Mouse (Mus musculus): ENCODE data around the gene Gtpbp1. TPM values are rescaled to one million over a fixed set of nuclear protein-coding genes. Genes with fewer than 3 reads are reported as not detected.

The Gtpbp1 gene
- polyA plus RNA-seq, 1 experiment: 42.7 TPM

- H3K27me3 ChIP-seq (ENCODE audit: control insufficient read depth, insufficient read depth, low read length): no peaks in the 10 kb centered on the region
Observed at GRCm38 (mm10) chr15:79763601-79764246, 73.1 kb downstream of the Gtpbp1 start.

GRCm38 (mm10) chr15:79764539-79765267 lies 74.1 kb downstream of the Gtpbp1 start:
- Histone ChIP-seq H3K27me3 (ENCODE audit: control insufficient read depth, insufficient read depth, low read length) (no peaks in the 10 kb centered on the region), H3K4me1 (ENCODE audit: control insufficient read depth, insufficient read depth, low read length) (peaks cover 9% of the 10 kb centered on the region), H3K4me3 (ENCODE audit: control insufficient read depth, low read depth, low read length) (no peak overlapping the region), H3K27ac (ENCODE audit: control insufficient read depth, insufficient read depth, low read depth, low read length) (no peak overlapping the region), H3K36me3 (ENCODE audit: control insufficient read depth, insufficient read depth, low read length) (peaks cover 1% of the 10 kb centered on the region; the same call in 1 of the 2 replicates)
- TF ChIP-seq CTCF (IDR thresholded peaks at IDR 0.05; ENCODE audit: control insufficient read depth, insufficient read depth, insufficient replicate concordance, low read depth, low read length) (no peak), POLR2A (IDR thresholded peaks at IDR 0.05; ENCODE audit: control insufficient read depth, low read depth, low read length) (no peak)

More at GRCm38 (mm10) chr15:79763601-79764246, 73.1 kb downstream of the Gtpbp1 start:
- Histone ChIP-seq H3K4me1 (ENCODE audit: control insufficient read depth, insufficient read depth, low read length) (peaks cover 6% of the 10 kb centered on the region), H3K27ac (ENCODE audit: control insufficient read depth, insufficient read depth, low read depth, low read length) (no peak overlapping the region), H3K4me3 (ENCODE audit: control insufficient read depth, low read depth, low read length) (no peak overlapping the region), H3K36me3 (ENCODE audit: control insufficient read depth, insufficient read depth, low read length) (peaks cover 1% of the 10 kb centered on the region; the same call in 1 of the 2 replicates)
- TF ChIP-seq POLR2A (IDR thresholded peaks at IDR 0.05; ENCODE audit: control insufficient read depth, low read depth, low read length) (no peak), CTCF (IDR thresholded peaks at IDR 0.05; ENCODE audit: control insufficient read depth, insufficient read depth, insufficient replicate concordance, low read depth, low read length) (no peak)

GRCm38 (mm10) chr15:79765361-79765760 lies 74.7 kb downstream of the Gtpbp1 start:
- H3K36me3 ChIP-seq (ENCODE audit: control insufficient read depth, insufficient read depth, low read length): peaks cover 1% of the 10 kb centered on the region; the same call in 1 of the 2 replicates
- H3K4me1 ChIP-seq (ENCODE audit: control insufficient read depth, insufficient read depth, low read length): peaks cover 10% of the 10 kb centered on the region
- no peak overlapping the region for H3K4me3 ChIP-seq (ENCODE audit: control insufficient read depth, low read depth, low read length)
- H3K27me3 ChIP-seq (ENCODE audit: control insufficient read depth, insufficient read depth, low read length): no peaks in the 10 kb centered on the region
- TF ChIP-seq POLR2A (IDR thresholded peaks at IDR 0.05; ENCODE audit: control insufficient read depth, low read depth, low read length): no peak
- no peak for TF ChIP-seq CTCF (IDR thresholded peaks at IDR 0.05; ENCODE audit: control insufficient read depth, insufficient read depth, insufficient replicate concordance, low read depth, low read length)
- H3K27ac ChIP-seq (ENCODE audit: control insufficient read depth, insufficient read depth, low read depth, low read length): no peak overlapping the region

GRCm38 (mm10) chr15:79766168-79766567 lies 75.5 kb downstream of the Gtpbp1 start:
- no peak overlapping the region for H3K27ac ChIP-seq (ENCODE audit: control insufficient read depth, insufficient read depth, low read depth, low read length)
- TF ChIP-seq POLR2A (IDR thresholded peaks at IDR 0.05; ENCODE audit: control insufficient read depth, low read depth, low read length): no peak
- TF ChIP-seq CTCF (IDR thresholded peaks at IDR 0.05; ENCODE audit: control insufficient read depth, insufficient read depth, insufficient replicate concordance, low read depth, low read length): no peak
- peak overlapping the region; percentile 64 for H3K4me3 ChIP-seq (ENCODE audit: control insufficient read depth, low read depth, low read length)
- H3K27me3 ChIP-seq (ENCODE audit: control insufficient read depth, insufficient read depth, low read length): no peaks in the 10 kb centered on the region
- peaks cover 10% of the 10 kb centered on the region for H3K4me1 ChIP-seq (ENCODE audit: control insufficient read depth, insufficient read depth, low read length)
- peaks cover 1% of the 10 kb centered on the region; the same call in 1 of the 2 replicates for H3K36me3 ChIP-seq (ENCODE audit: control insufficient read depth, insufficient read depth, low read length)

- Histone ChIP-seq H3K27ac (ENCODE audit: control insufficient read depth, insufficient read depth, low read depth, low read length) (no peak overlapping the region), H3K27me3 (ENCODE audit: control insufficient read depth, insufficient read depth, low read length) (no peaks in the 10 kb centered on the region), H3K36me3 (ENCODE audit: control insufficient read depth, insufficient read depth, low read length) (peaks cover 1% of the 10 kb centered on the region; the same call in 1 of the 2 replicates), H3K4me1 (ENCODE audit: control insufficient read depth, insufficient read depth, low read length) (peaks cover 10% of the 10 kb centered on the region), H3K4me3 (ENCODE audit: control insufficient read depth, low read depth, low read length) (no peak overlapping the region; the same call in 1 of the 2 replicates)
- TF ChIP-seq CTCF (IDR thresholded peaks at IDR 0.05; ENCODE audit: control insufficient read depth, insufficient read depth, insufficient replicate concordance, low read depth, low read length) (no peak), POLR2A (IDR thresholded peaks at IDR 0.05; ENCODE audit: control insufficient read depth, low read depth, low read length) (no peak)
Observed at GRCm38 (mm10) chr15:79766586-79767071, 76.0 kb downstream of the Gtpbp1 start.

GRCm38 (mm10) chr15:79767327-79767961 lies 76.8 kb downstream of the Gtpbp1 start:
- peaks cover 10% of the 10 kb centered on the region for H3K4me1 ChIP-seq (ENCODE audit: control insufficient read depth, insufficient read depth, low read length)
- H3K36me3 ChIP-seq (ENCODE audit: control insufficient read depth, insufficient read depth, low read length): peaks cover 1% of the 10 kb centered on the region; the same call in 1 of the 2 replicates
- no peaks in the 10 kb centered on the region for H3K27me3 ChIP-seq (ENCODE audit: control insufficient read depth, insufficient read depth, low read length)
- TF ChIP-seq CTCF (IDR thresholded peaks at IDR 0.05; ENCODE audit: control insufficient read depth, insufficient read depth, insufficient replicate concordance, low read depth, low read length): no peak
- no peak overlapping the region for H3K4me3 ChIP-seq (ENCODE audit: control insufficient read depth, low read depth, low read length)
- H3K27ac ChIP-seq (ENCODE audit: control insufficient read depth, insufficient read depth, low read depth, low read length): no peak overlapping the region

- Histone ChIP-seq H3K4me1 (ENCODE audit: control insufficient read depth, insufficient read depth, low read length) (peaks cover 13% of the 10 kb centered on the region), H3K4me3 (ENCODE audit: control insufficient read depth, low read depth, low read length) (no peak overlapping the region), H3K27ac (ENCODE audit: control insufficient read depth, insufficient read depth, low read depth, low read length) (no peak overlapping the region), H3K27me3 (ENCODE audit: control insufficient read depth, insufficient read depth, low read length) (no peaks in the 10 kb centered on the region), H3K36me3 (ENCODE audit: control insufficient read depth, insufficient read depth, low read length) (no peaks in the 10 kb centered on the region; the same call in 1 of the 2 replicates)
- no peak for TF ChIP-seq CTCF (IDR thresholded peaks at IDR 0.05; ENCODE audit: control insufficient read depth, insufficient read depth, insufficient replicate concordance, low read depth, low read length)
- TF ChIP-seq POLR2A (IDR thresholded peaks at IDR 0.05; ENCODE audit: control insufficient read depth, low read depth, low read length): no peak
Observed at GRCm38 (mm10) chr15:79768302-79768701, 77.7 kb downstream of the Gtpbp1 start.
